Mouse (Mus musculus): ENCODE measurements at regions not wholly inside any gene's neighbourhood (a gene's known extent, or its start where the extent isn't known, plus 50 kb on each side); places are given as distances from the start of the nearest gene placed in this dataset.
A peak's percentile ranks its signal among the peaks of the same experiment; 100 is the strongest.

GRCm38 (mm10) chr6:52478624-52479023 is 161.6 kb downstream of the Hibadh start:
- H3K9me3 ChIP-seq (ENCODE audit: low read depth, low read length), result no peaks in the 10 kb centered on the region
- H3K36me3 ChIP-seq (ENCODE audit: insufficient read depth), result no peaks in the 10 kb centered on the region
- ATAC-seq (ENCODE audit: insufficient read depth), result no peak
- WGBS, result 75% methylated on average over 2 of the region's 2 CpGs
- H3K4me3 ChIP-seq (ENCODE audit: low read depth, low read length), result no peak overlapping the region
- H3K27ac ChIP-seq (ENCODE audit: low read depth), result peak overlapping the region; percentile 59; the same call in 1 of the 2 replicates
- H3K27me3 ChIP-seq (ENCODE audit: insufficient read depth, low read length), result no peaks in the 10 kb centered on the region
- no peak for TF ChIP-seq CTCF (IDR thresholded peaks at IDR 0.05; ENCODE audit: low read depth)
- H3K4me2 ChIP-seq, result peak overlapping the region; percentile 25; the same call in 1 of the 2 replicates
- no peak for DNase-seq
- no peak overlapping the region for H3K9ac ChIP-seq
- peaks cover 15% of the 10 kb centered on the region; the same call in 1 of the 2 replicates for H3K4me1 ChIP-seq (ENCODE audit: insufficient read depth)

GRCm38 (mm10) chr6:52479200-52479599 is 161.0 kb downstream of the Hibadh start:
- ATAC-seq (ENCODE audit: insufficient read depth) (peak; percentile 51; the same call in 1 of the 2 replicates), DNase-seq (peak; percentile 89)
- Histone ChIP-seq H3K27ac (ENCODE audit: low read depth) (peak overlapping the region; percentile 59; the same call in 1 of the 2 replicates), H3K9me3 (ENCODE audit: low read depth, low read length) (no peaks in the 10 kb centered on the region), H3K9ac (no peak overlapping the region), H3K4me2 (peak overlapping the region; percentile 25; the same call in 1 of the 2 replicates), H3K4me3 (ENCODE audit: low read depth, low read length) (no peak overlapping the region), H3K36me3 (ENCODE audit: insufficient read depth) (no peaks in the 10 kb centered on the region), H3K27me3 (ENCODE audit: insufficient read depth, low read length) (no peaks in the 10 kb centered on the region), H3K4me1 (ENCODE audit: insufficient read depth) (peaks cover 9% of the 10 kb centered on the region; the same call in 1 of the 2 replicates)
- WGBS, result 21% methylated on average over 12 of the region's 12 CpGs
- no peak for TF ChIP-seq CTCF (IDR thresholded peaks at IDR 0.05; ENCODE audit: low read depth)

GRCm38 (mm10) chr6:52481975-52482374 is 158.2 kb downstream of the Hibadh start:
- Histone ChIP-seq H3K27ac (ENCODE audit: low read depth) (no peak overlapping the region), H3K36me3 (ENCODE audit: insufficient read depth) (no peaks in the 10 kb centered on the region), H3K4me3 (ENCODE audit: low read depth, low read length) (no peak overlapping the region), H3K4me1 (ENCODE audit: insufficient read depth) (peaks cover 10% of the 10 kb centered on the region; the same call in 1 of the 2 replicates), H3K27me3 (ENCODE audit: insufficient read depth, low read length) (no peaks in the 10 kb centered on the region), H3K4me2 (no peak overlapping the region), H3K9ac (no peak overlapping the region), H3K9me3 (ENCODE audit: low read depth, low read length) (no peaks in the 10 kb centered on the region)
- DNase-seq (no peak), ATAC-seq (ENCODE audit: insufficient read depth) (no peak)
- 65% methylated on average over 7 of the region's 7 CpGs for WGBS
- no peak for TF ChIP-seq CTCF (IDR thresholded peaks at IDR 0.05; ENCODE audit: low read depth)

GRCm38 (mm10) chr6:52486146-52486545 is 154.0 kb downstream of the Hibadh start:
- H3K4me3 ChIP-seq (ENCODE audit: low read depth, low read length), result no peak overlapping the region
- H3K4me2 ChIP-seq, result no peak overlapping the region
- H3K36me3 ChIP-seq (ENCODE audit: insufficient read depth), result no peaks in the 10 kb centered on the region
- ATAC-seq (ENCODE audit: insufficient read depth), result no peak
- DNase-seq, result peak; percentile 47
- TF ChIP-seq CTCF (IDR thresholded peaks at IDR 0.05; ENCODE audit: low read depth), result no peak
- H3K9ac ChIP-seq, result no peak overlapping the region
- H3K4me1 ChIP-seq (ENCODE audit: insufficient read depth), result 0 out of 2 replicates have a peak, but pooled peaks cover 3% of the 10 kb centered on the region
- H3K27ac ChIP-seq (ENCODE audit: low read depth), result peak overlapping the region; percentile 1; the same call in 1 of the 2 replicates
- no peaks in the 10 kb centered on the region for H3K27me3 ChIP-seq (ENCODE audit: insufficient read depth, low read length)
- H3K9me3 ChIP-seq (ENCODE audit: low read depth, low read length), result no peaks in the 10 kb centered on the region
- 52% methylated on average over 9 of the region's 9 CpGs for WGBS

- no peak overlapping the region for H3K9ac ChIP-seq
- H3K27ac ChIP-seq (ENCODE audit: low read depth), result peak overlapping the region; percentile 1; the same call in 1 of the 2 replicates
- no peak overlapping the region for H3K4me3 ChIP-seq (ENCODE audit: low read depth, low read length)
- H3K4me1 ChIP-seq (ENCODE audit: insufficient read depth), result 0 out of 2 replicates have a peak, but pooled peaks cover 3% of the 10 kb centered on the region
- no peak for TF ChIP-seq CTCF (IDR thresholded peaks at IDR 0.05; ENCODE audit: low read depth)
- H3K27me3 ChIP-seq (ENCODE audit: insufficient read depth, low read length), result no peaks in the 10 kb centered on the region
- ATAC-seq (ENCODE audit: insufficient read depth) (no peak), DNase-seq (no peak)
- H3K9me3 ChIP-seq (ENCODE audit: low read depth, low read length), result no peaks in the 10 kb centered on the region
- WGBS, result 54% methylated on average over 4 of the region's 4 CpGs
- H3K36me3 ChIP-seq (ENCODE audit: insufficient read depth), result no peaks in the 10 kb centered on the region
- H3K4me2 ChIP-seq, result no peak overlapping the region
Observed at GRCm38 (mm10) chr6:52486655-52487054, 153.5 kb downstream of the Hibadh start.

- Histone ChIP-seq H3K4me1 (ENCODE audit: insufficient read depth) (0 out of 2 replicates have a peak, but pooled peaks cover 3% of the 10 kb centered on the region), H3K27ac (ENCODE audit: low read depth) (no peak overlapping the region), H3K4me2 (no peak overlapping the region), H3K9me3 (ENCODE audit: low read depth, low read length) (no peaks in the 10 kb centered on the region), H3K36me3 (ENCODE audit: insufficient read depth) (no peaks in the 10 kb centered on the region), H3K4me3 (ENCODE audit: low read depth, low read length) (no peak overlapping the region), H3K9ac (no peak overlapping the region), H3K27me3 (ENCODE audit: insufficient read depth, low read length) (no peaks in the 10 kb centered on the region)
- TF ChIP-seq CTCF (IDR thresholded peaks at IDR 0.05; ENCODE audit: low read depth), result no peak
- ATAC-seq (ENCODE audit: insufficient read depth) (no peak), DNase-seq (no peak)
- 90% methylated on average over 5 of the region's 5 CpGs for WGBS
Observed at GRCm38 (mm10) chr6:52487861-52488260, 152.3 kb downstream of the Hibadh start.

- Histone ChIP-seq H3K4me1 (ENCODE audit: insufficient read depth) (0 out of 2 replicates have a peak, but pooled peaks cover 3% of the 10 kb centered on the region), H3K4me2 (no peak overlapping the region), H3K27me3 (ENCODE audit: insufficient read depth, low read length) (no peaks in the 10 kb centered on the region), H3K9ac (no peak overlapping the region), H3K9me3 (ENCODE audit: low read depth, low read length) (no peaks in the 10 kb centered on the region), H3K27ac (ENCODE audit: low read depth) (no peak overlapping the region), H3K4me3 (ENCODE audit: low read depth, low read length) (no peak overlapping the region), H3K36me3 (ENCODE audit: insufficient read depth) (no peaks in the 10 kb centered on the region)
- ATAC-seq (ENCODE audit: insufficient read depth), result no peak
- DNase-seq, result no peak
- 77% methylated on average over 14 of the region's 14 CpGs for WGBS
- peak; percentile 20 for TF ChIP-seq CTCF (IDR thresholded peaks at IDR 0.05; ENCODE audit: low read depth)
Observed at GRCm38 (mm10) chr6:52490264-52490775, 149.9 kb downstream of the Hibadh start.

Data from lung, embryonic 14.5 days (tissue).